Mouse (Mus musculus): Measurements from ENCODE around the gene Gm21964.
A peak's percentile ranks its signal among the peaks of the same experiment; 100 is the strongest.

GRCm38 (mm10) chr8:110130537-110130936 lies 29.5 kb downstream of the Gm21964 start:
- TF ChIP-seq CTCF (IDR thresholded peaks at IDR 0.05; ENCODE audit: borderline replicate concordance, insufficient read depth, low read depth, low read length) (peak; percentile 88), POLR2A (IDR thresholded peaks at IDR 0.05; ENCODE audit: borderline replicate concordance, insufficient read depth, low read length) (no peak)

All from cerebellum, adult 2 months (tissue).